Mouse (Mus musculus) E14TG2a.4 (cell line): ENCODE measurements around the gene Thrb.

Experiments
- CTCF ChIP-seq: conservative IDR thresholded peaks from 2 replicates; pipeline ENCODE4 v1.5.1; 2014; ENCODE audit warnings: low read length
- NANOG ChIP-seq: IDR thresholded peaks from 2 replicates; pipeline ENCODE4 v1.6.1; 2014; ENCODE audit warnings: borderline replicate concordance, low read length, mixed read lengths
- POU5F1 ChIP-seq: IDR thresholded peaks from 2 replicates; pipeline ENCODE4 v1.6.1; 2014; ENCODE audit warnings: low read length, borderline replicate concordance

GRCm38 (mm10) chr14:17990186-17990585, 330.1 kb downstream of the Thrb start:
- TF ChIP-seq CTCF, result no peak
- TF ChIP-seq POU5F1, result no peak
- no peak for TF ChIP-seq NANOG
